Mouse (Mus musculus): ENCODE measurements around the gene Sct. TPM values are rescaled to one million over a fixed set of nuclear protein-coding genes. Genes with fewer than 3 reads are reported as not detected.
"Not testable (repeated sequence)": the region's sequence is repeated elsewhere in the genome, so short reads cannot be mapped to it uniquely, and the experiment has no call there.

Sct gene
- polyA plus RNA-seq, 1 experiment from 2014 or later = 0.32 TPM

DNA sequence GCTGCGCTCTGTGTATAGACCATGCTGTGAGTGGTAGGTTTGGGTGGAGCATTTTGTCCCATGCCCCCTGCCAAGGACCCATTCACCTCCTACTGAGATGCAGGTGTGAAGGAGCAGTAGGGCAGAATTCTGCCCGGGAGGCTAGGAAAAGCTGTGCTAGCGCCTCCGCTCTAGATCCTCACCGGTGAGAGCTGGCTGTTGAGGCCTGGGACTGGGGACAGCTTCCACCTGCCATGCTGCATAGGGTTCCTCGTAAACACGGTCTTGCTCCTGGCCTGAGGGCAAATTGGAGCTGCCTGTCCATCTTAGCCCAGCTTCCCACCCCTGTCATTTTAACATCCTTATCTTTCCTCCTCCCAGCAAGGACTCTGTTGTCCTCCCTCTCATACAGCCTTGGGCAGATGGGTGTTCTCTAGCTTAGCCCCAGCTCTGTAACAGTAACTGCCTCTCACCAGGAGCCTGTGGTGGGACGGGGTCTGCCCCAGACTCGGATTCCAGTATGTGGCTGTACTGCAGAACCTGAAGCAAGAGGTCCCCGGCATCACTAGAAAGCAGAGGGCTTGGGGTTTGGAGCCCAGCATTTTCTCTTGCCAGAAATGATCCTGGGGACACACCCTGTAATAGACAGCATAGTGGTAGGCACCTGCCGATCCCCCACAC, 14.8 kb downstream of the Sct start:
- H3K4me3 ChIP-seq = no peak overlapping the region
- peak overlapping the region; percentile 89; the same call in 1 of the 2 replicates for H3K4me2 ChIP-seq
- no peaks in the 10 kb centered on the region for H3K9me3 ChIP-seq (replicated peaks)
- 77% methylated on average over 11 of the region's 11 CpGs for WGBS (ENCODE audit: insufficient replicate concordance)
- no peak for ATAC-seq
- H3K36me3 ChIP-seq = peaks cover 55% of the 10 kb centered on the region
- H3K27me3 ChIP-seq (replicated peaks) = peaks cover 7% of the 10 kb centered on the region
- no peak overlapping the region for H3K9ac ChIP-seq
- peak overlapping the region; percentile 36; the same call in 1 of the 2 replicates for H3K27ac ChIP-seq
- H3K4me1 ChIP-seq = peaks cover 38% of the 10 kb centered on the region

GRCm38 (mm10) chr7:141263640-141264039, 15.3 kb downstream of the Sct start:
- WGBS (ENCODE audit: insufficient replicate concordance) = 90% methylated on average over 13 of the region's 13 CpGs
- no peak for ATAC-seq
- no peak overlapping the region for H3K9ac ChIP-seq

DNA sequence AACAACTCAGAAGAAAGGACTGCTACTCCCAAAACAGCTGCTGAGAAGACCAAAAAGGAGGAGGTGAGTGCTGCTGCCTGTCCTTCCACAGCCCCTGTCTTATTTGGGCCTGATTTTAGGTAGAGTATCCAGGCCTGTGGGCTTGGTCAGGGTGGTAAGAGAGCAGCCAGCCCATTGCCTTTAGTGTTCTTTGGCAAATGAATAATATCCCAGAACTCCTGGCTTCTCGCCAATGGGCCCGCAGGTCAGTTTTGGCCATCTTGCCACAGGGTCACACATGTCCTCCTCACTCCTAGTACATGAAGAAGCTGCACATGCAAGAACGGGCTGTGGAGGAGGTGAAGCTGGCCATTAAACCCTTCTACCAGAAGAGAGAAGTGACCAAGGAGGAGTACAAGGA, 17.5 kb downstream of the Sct start:
- WGBS (ENCODE audit: insufficient replicate concordance) = 90% methylated on average over 3 of the region's 3 CpGs
- no peak for ATAC-seq

More at GRCm38 (mm10) chr7:141263640-141264039, 15.3 kb downstream of the Sct start:
- H3K27ac ChIP-seq = no peak overlapping the region
- no peak overlapping the region for H3K4me3 ChIP-seq
- H3K9me3 ChIP-seq (replicated peaks) = no peaks in the 10 kb centered on the region
- H3K36me3 ChIP-seq = peaks cover 60% of the 10 kb centered on the region
- H3K4me1 ChIP-seq = peaks cover 33% of the 10 kb centered on the region
- H3K4me2 ChIP-seq = no peak overlapping the region
- H3K27me3 ChIP-seq (replicated peaks) = 0 out of 2 replicates have a peak, but pooled peaks cover 2% of the 10 kb centered on the region

DNA sequence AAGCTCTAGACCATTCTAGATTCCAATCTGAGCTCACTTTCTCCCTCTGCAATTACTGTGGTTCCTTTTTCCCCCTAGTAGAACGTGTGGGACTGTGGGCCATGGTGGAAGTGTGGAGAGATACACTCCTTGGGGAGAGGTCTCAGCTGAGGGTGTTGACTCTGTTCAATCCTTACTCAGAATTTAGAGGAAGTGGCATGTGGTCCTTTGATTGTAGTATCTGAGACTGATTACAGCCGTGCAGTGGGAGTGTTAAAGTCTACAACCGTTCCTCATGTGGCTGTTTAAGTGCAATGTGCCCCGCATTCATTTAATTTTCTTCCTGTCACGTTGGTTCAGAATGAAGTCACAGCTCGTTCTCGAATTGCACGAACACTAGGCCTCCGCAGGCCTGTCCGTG, 22.8 kb downstream of the Sct start:
- no peak for ATAC-seq
- Histone ChIP-seq H3K9me3 (replicated peaks) (no peaks in the 10 kb centered on the region), H3K9ac (no peak overlapping the region), H3K27ac (no peak overlapping the region), H3K4me3 (no peak overlapping the region), H3K4me2 (no peak overlapping the region), H3K4me1 (no peaks in the 10 kb centered on the region), H3K27me3 (replicated peaks) (no peaks in the 10 kb centered on the region), H3K36me3 (peaks cover 98% of the 10 kb centered on the region)
- WGBS (ENCODE audit: insufficient replicate concordance) = 80% methylated on average over 10 of the region's 10 CpGs

More for the DNA sequence above, 17.5 kb downstream of the Sct start:
- peaks cover 82% of the 10 kb centered on the region for H3K36me3 ChIP-seq
- no peak overlapping the region for H3K4me3 ChIP-seq
- H3K27me3 ChIP-seq (replicated peaks) = no peaks in the 10 kb centered on the region
- no peak overlapping the region for H3K27ac ChIP-seq
- no peak overlapping the region for H3K4me2 ChIP-seq
- no peaks in the 10 kb centered on the region for H3K9me3 ChIP-seq (replicated peaks)
- H3K4me1 ChIP-seq = peaks cover 27% of the 10 kb centered on the region
- H3K9ac ChIP-seq = no peak overlapping the region

GRCm38 (mm10) chr7:141250486-141250885, 28.4 kb downstream of the Sct start:
- H3K36me3 ChIP-seq = peaks cover 98% of the 10 kb centered on the region
- H3K4me2 ChIP-seq; H3K27me3 ChIP-seq (replicated peaks); H3K9me3 ChIP-seq (replicated peaks); H3K27ac ChIP-seq; H3K4me1 ChIP-seq; ATAC-seq; H3K4me3 ChIP-seq; H3K9ac ChIP-seq: not testable (repeated sequence)
- WGBS (ENCODE audit: insufficient replicate concordance) = 76% methylated on average over 4 of the region's 4 CpGs

GRCm38 (mm10) chr7:141231551-141231950, 47.4 kb downstream of the Sct start:
- Histone ChIP-seq H3K4me3 (no peak overlapping the region), H3K4me2 (no peak overlapping the region), H3K27ac (no peak overlapping the region), H3K9ac (no peak overlapping the region), H3K27me3 (replicated peaks) (no peaks in the 10 kb centered on the region), H3K36me3 (peaks cover 62% of the 10 kb centered on the region), H3K9me3 (replicated peaks) (no peaks in the 10 kb centered on the region), H3K4me1 (peaks cover 36% of the 10 kb centered on the region)
- WGBS (ENCODE audit: insufficient replicate concordance) = 90% methylated on average over 10 of the region's 10 CpGs
- ATAC-seq = no peak

DNA sequence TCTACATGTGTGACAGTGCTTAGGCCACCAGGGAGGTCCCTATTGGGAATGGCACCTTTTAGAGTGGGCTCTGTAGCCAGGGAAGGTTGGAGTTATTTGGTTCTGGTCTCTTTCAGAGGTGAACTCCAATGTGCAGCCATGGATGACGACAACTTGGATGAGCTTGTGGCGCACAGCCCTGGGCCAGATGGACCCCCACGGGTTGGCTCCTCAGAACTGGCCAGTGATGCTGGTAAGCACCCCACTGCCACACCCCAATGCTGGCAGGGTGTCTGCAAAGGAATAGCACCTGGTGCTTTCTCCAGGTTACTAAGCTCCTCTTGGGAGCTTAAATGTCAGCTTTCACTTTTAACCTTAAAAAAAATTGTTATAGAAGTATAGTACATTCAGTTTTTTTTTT, 47.8 kb downstream of the Sct start:
- peaks cover 58% of the 10 kb centered on the region for H3K36me3 ChIP-seq
- no peak for ATAC-seq
- WGBS (ENCODE audit: insufficient replicate concordance) = 88% methylated on average over 3 of the region's 3 CpGs

GRCm38 (mm10) chr7:141230570-141230969, 48.4 kb downstream of the Sct start:
- ATAC-seq = no peak
- H3K9me3 ChIP-seq (replicated peaks) = no peaks in the 10 kb centered on the region
- no peak overlapping the region for H3K27ac ChIP-seq
- WGBS (ENCODE audit: insufficient replicate concordance) = 84% methylated on average over 4 of the region's 4 CpGs
- no peaks in the 10 kb centered on the region for H3K27me3 ChIP-seq (replicated peaks)
- H3K4me1 ChIP-seq = peaks cover 36% of the 10 kb centered on the region
- H3K9ac ChIP-seq = peak overlapping the region; percentile 98
- peak overlapping the region; percentile 87 for H3K4me2 ChIP-seq
- peak overlapping the region; percentile 97; the same call in 1 of the 2 replicates for H3K4me3 ChIP-seq
- H3K36me3 ChIP-seq = peaks cover 53% of the 10 kb centered on the region

More for the DNA sequence above, 47.8 kb downstream of the Sct start:
- H3K4me2 ChIP-seq = no peak overlapping the region
- no peaks in the 10 kb centered on the region for H3K9me3 ChIP-seq (replicated peaks)
- no peak overlapping the region for H3K27ac ChIP-seq
- peaks cover 36% of the 10 kb centered on the region for H3K4me1 ChIP-seq
- peak overlapping the region; percentile 97; the same call in 1 of the 2 replicates for H3K4me3 ChIP-seq
- no peak overlapping the region for H3K9ac ChIP-seq
- H3K27me3 ChIP-seq (replicated peaks) = no peaks in the 10 kb centered on the region

DNA sequence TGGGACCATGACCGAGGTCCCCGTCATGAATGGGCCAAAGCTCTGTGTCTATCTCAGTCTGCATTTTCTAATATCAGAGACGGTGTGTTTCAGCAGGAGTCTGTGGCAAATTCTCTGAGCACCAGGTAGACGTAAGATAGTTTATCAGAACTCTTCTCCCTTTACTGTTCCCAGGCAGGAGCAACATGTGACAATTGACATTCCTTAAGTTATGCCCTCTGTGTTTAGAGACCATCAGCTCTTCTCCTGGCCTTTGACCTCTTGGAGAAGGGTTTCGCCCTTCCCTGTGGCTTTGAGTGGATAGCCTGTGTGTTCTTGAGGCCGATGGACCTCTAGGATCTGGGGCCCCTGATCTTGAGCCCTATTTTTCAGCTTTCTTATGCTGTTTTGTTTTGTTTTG, 49.2 kb downstream of the Sct start:
- 33% methylated on average over 6 of the region's 6 CpGs for WGBS (ENCODE audit: insufficient replicate concordance)
- H3K4me3 ChIP-seq = peak overlapping the region; percentile 97
- H3K9ac ChIP-seq = peak overlapping the region; percentile 98
- peaks cover 36% of the 10 kb centered on the region for H3K4me1 ChIP-seq
- H3K36me3 ChIP-seq = peaks cover 44% of the 10 kb centered on the region
- no peak for ATAC-seq
- peak overlapping the region; percentile 87 for H3K4me2 ChIP-seq
- no peaks in the 10 kb centered on the region for H3K9me3 ChIP-seq (replicated peaks)
- no peaks in the 10 kb centered on the region for H3K27me3 ChIP-seq (replicated peaks)
- H3K27ac ChIP-seq = peak overlapping the region; percentile 90

Other genes with a start within 250 kb of the Sct start
- 1.9 and 2.3 TPM in 2 replicates for gene B4galnt4, start 218.0 kb downstream of the Sct start, polyA plus RNA-seq (2016; fragmentation: Nextera tagmentation; extraction: Ambion mirVana)
- gene Pkp3, start 200.9 kb downstream of the Sct start, polyA plus RNA-seq (2016; fragmentation: Nextera tagmentation; extraction: Ambion mirVana) = 0.71 and 1.1 TPM in 2 replicates
- gene Sigirr, start 178.6 kb downstream of the Sct start, polyA plus RNA-seq (2016; fragmentation: Nextera tagmentation; extraction: Ambion mirVana) = 16.0 and 16.5 TPM in 2 replicates
- gene Ano9, start 161.3 kb downstream of the Sct start, polyA plus RNA-seq (2016; fragmentation: Nextera tagmentation; extraction: Ambion mirVana) = 0.15 and 0.19 TPM in 2 replicates
- 159 and 164 TPM in 2 replicates for gene Ptdss2, start 156.8 kb downstream of the Sct start, polyA plus RNA-seq (2016; fragmentation: Nextera tagmentation; extraction: Ambion mirVana)
- 55.0 and 65.0 TPM in 2 replicates for gene Rnh1, start 106.3 kb downstream of the Sct start, polyA plus RNA-seq (2016; fragmentation: Nextera tagmentation; extraction: Ambion mirVana)
- 124 and 125 TPM in 2 replicates for gene Hras, start 85.1 kb downstream of the Sct start, polyA plus RNA-seq (2016; fragmentation: Nextera tagmentation; extraction: Ambion mirVana)
- 16.4 and 17.9 TPM in 2 replicates for gene Lrrc56, start 85.0 kb downstream of the Sct start, polyA plus RNA-seq (2016; fragmentation: Nextera tagmentation; extraction: Ambion mirVana)
- 0.99 and 1.1 TPM in 2 replicates for gene Lmntd2, start 65.1 kb downstream of the Sct start, polyA plus RNA-seq (2016; fragmentation: Nextera tagmentation; extraction: Ambion mirVana)
- 27.3 and 28.3 TPM in 2 replicates for gene Rassf7, start 63.3 kb downstream of the Sct start, polyA plus RNA-seq (2016; fragmentation: Nextera tagmentation; extraction: Ambion mirVana)
- 52.9 and 53.1 TPM in 2 replicates for gene Phrf1, start 50.3 kb downstream of the Sct start, polyA plus RNA-seq (2016; fragmentation: Nextera tagmentation; extraction: Ambion mirVana)
- 4.9 and 5.2 TPM in 2 replicates for gene Irf7, start 12.7 kb downstream of the Sct start, polyA plus RNA-seq (2016; fragmentation: Nextera tagmentation; extraction: Ambion mirVana)
- 0.14 and 0.20 TPM in 2 replicates for gene Cdhr5, start 2.3 kb downstream of the Sct start, polyA plus RNA-seq (2016; fragmentation: Nextera tagmentation; extraction: Ambion mirVana)
- 0.04 and 0.07 TPM in 2 replicates for gene Drd4, start 12.9 kb upstream of the Sct start, polyA plus RNA-seq (2016; fragmentation: Nextera tagmentation; extraction: Ambion mirVana)
- 24.7 and 25.6 TPM in 2 replicates for gene Deaf1, start 48.6 kb upstream of the Sct start, polyA plus RNA-seq (2016; fragmentation: Nextera tagmentation; extraction: Ambion mirVana)
- gene Tmem80, start 48.6 kb upstream of the Sct start, polyA plus RNA-seq (2016; fragmentation: Nextera tagmentation; extraction: Ambion mirVana) = 24.3 and 24.8 TPM in 2 replicates
- gene Eps8l2, start 59.7 kb upstream of the Sct start, polyA plus RNA-seq (2016; fragmentation: Nextera tagmentation; extraction: Ambion mirVana) = 4.9 and 5.6 TPM in 2 replicates
- gene Taldo1, start 113.1 kb upstream of the Sct start, polyA plus RNA-seq (2016; fragmentation: Nextera tagmentation; extraction: Ambion mirVana) = 516 and 525 TPM in 2 replicates
- gene Gatd1, start 135.0 kb upstream of the Sct start, polyA plus RNA-seq (2016; fragmentation: Nextera tagmentation; extraction: Ambion mirVana) = 21.1 and 22.8 TPM in 2 replicates
- gene Cend1, start 150.4 kb upstream of the Sct start, polyA plus RNA-seq (2016; fragmentation: Nextera tagmentation; extraction: Ambion mirVana) = 0.10 and 0.16 TPM in 2 replicates
- 26.0 and 27.1 TPM in 2 replicates for gene Slc25a22, start 158.8 kb upstream of the Sct start, polyA plus RNA-seq (2016; fragmentation: Nextera tagmentation; extraction: Ambion mirVana)
- 17.3 and 17.7 TPM in 2 replicates for gene Pidd1, start 164.9 kb upstream of the Sct start, polyA plus RNA-seq (2016; fragmentation: Nextera tagmentation; extraction: Ambion mirVana)
- 1,288 and 1,344 TPM in 2 replicates for gene Rplp2, start 168.2 kb upstream of the Sct start, polyA plus RNA-seq (2016; fragmentation: Nextera tagmentation; extraction: Ambion mirVana)
- 16.6 and 17.8 TPM in 2 replicates for gene Pnpla2, start 176.1 kb upstream of the Sct start, polyA plus RNA-seq (2016; fragmentation: Nextera tagmentation; extraction: Ambion mirVana)
- gene Cracr2b, start 182.0 kb upstream of the Sct start, polyA plus RNA-seq (2016; fragmentation: Nextera tagmentation; extraction: Ambion mirVana) = 3.7 and 5.8 TPM in 2 replicates
- gene Cd151, start 188.3 kb upstream of the Sct start, polyA plus RNA-seq (2016; fragmentation: Nextera tagmentation; extraction: Ambion mirVana) = 5.7 and 6.2 TPM in 2 replicates
- gene Polr2l, start 196.0 kb upstream of the Sct start, polyA plus RNA-seq (2016; fragmentation: Nextera tagmentation; extraction: Ambion mirVana) = 74.6 and 76.1 TPM in 2 replicates
- 56.1 and 60.9 TPM in 2 replicates for gene Tspan4, start 196.1 kb upstream of the Sct start, polyA plus RNA-seq (2016; fragmentation: Nextera tagmentation; extraction: Ambion mirVana)

Measured in liver, embryonic 12.5 days (tissue).